Mouse (Mus musculus) spleen, adult 2 months (tissue): Measurements from ENCODE around the gene Cdc42ep2.

Experiments
- CTCF ChIP-seq: fragments of 200-500 bp; IDR thresholded peaks from 2 replicates; pipeline ENCODE4 v1.5.1; 2011; ENCODE audit warnings: mild to moderate bottlenecking, inconsistent platforms; ENCODE audit not compliant: insufficient read depth, insufficient read length, insufficient replicate concordance; ENCODE audit errors: extremely low read depth
- POLR2A ChIP-seq: fragments of 200-500 bp; IDR thresholded peaks from 2 replicates; pipeline ENCODE4 v1.6.1; 2011; ENCODE audit warnings: low read depth, low read length, inconsistent platforms

- TF ChIP-seq POLR2A (no peak), CTCF (no peak)
Measured at GRCm38 (mm10) chr19:5913007-5913719, 11.5 kb downstream of the Cdc42ep2 start, which contains the start of gene Dpf2.
